Mouse (Mus musculus) right cerebral cortex, postnatal 14 days (tissue): ENCODE results near the gene Ldb2.
A peak's percentile ranks its signal among the peaks of the same experiment; 100 is the strongest.

Source experiments
- DNase-seq: peaks from one replicate; pipeline ENCODE4 v3.0.0; 2022

Ldb2 gene

GRCm38 (mm10) chr5:44538000-44538395, 261.5 kb downstream of the Ldb2 start:
- DNase-seq = peak; percentile 78

GRCm38 (mm10) chr5:44537316-44537999, 262.0 kb downstream of the Ldb2 start:
- DNase-seq = no peak

- no peak for DNase-seq
These were observed 270.0 kb downstream of the Ldb2 start for GRCm38 (mm10) chr5:44529466-44529865.

GRCm38 (mm10) chr5:44529001-44529400, 270.5 kb downstream of the Ldb2 start:
- no peak for DNase-seq

- no peak for DNase-seq
These were observed 294.3 kb downstream of the Ldb2 start for GRCm38 (mm10) chr5:44505221-44505620.

GRCm38 (mm10) chr5:44504786-44505185, 294.7 kb downstream of the Ldb2 start:
- DNase-seq = no peak

GRCm38 (mm10) chr5:44498229-44498628, 301.3 kb downstream of the Ldb2 start:
- DNase-seq = no peak

GRCm38 (mm10) chr5:44496854-44497253, 302.6 kb downstream of the Ldb2 start:
- DNase-seq = no peak

- no peak for DNase-seq
These were observed 304.4 kb downstream of the Ldb2 start for GRCm38 (mm10) chr5:44495092-44495491.

GRCm38 (mm10) chr5:44494133-44494532, 305.3 kb downstream of the Ldb2 start:
- no peak for DNase-seq

- no peak for DNase-seq
These were observed 308.0 kb downstream of the Ldb2 start for GRCm38 (mm10) chr5:44491526-44491925.

- no peak for DNase-seq
These were observed 309.0 kb downstream of the Ldb2 start for GRCm38 (mm10) chr5:44490462-44490861.

- DNase-seq = peak; percentile 16
These were observed 315.9 kb downstream of the Ldb2 start for GRCm38 (mm10) chr5:44483426-44484106.

GRCm38 (mm10) chr5:44481406-44481805, 318.1 kb downstream of the Ldb2 start:
- no peak for DNase-seq

- no peak for DNase-seq
These were observed 323.1 kb downstream of the Ldb2 start for GRCm38 (mm10) chr5:44476356-44476755.

GRCm38 (mm10) chr5:44475543-44475942, 323.9 kb downstream of the Ldb2 start:
- DNase-seq = no peak

- DNase-seq = no peak
These were observed 325.4 kb downstream of the Ldb2 start for GRCm38 (mm10) chr5:44473857-44474762.

GRCm38 (mm10) chr5:44465238-44465637, 334.2 kb downstream of the Ldb2 start:
- no peak for DNase-seq
